Mouse (Mus musculus) limb, embryonic 15.5 days (tissue): ENCODE results near the gene Poc1a. TPM values are rescaled to one million over a fixed set of nuclear protein-coding genes. Genes with fewer than 3 reads are reported as not detected.

Experiments
- ATAC-seq: fragments of 200-750 bp; cut with Nextera tagmentation; 2 replicates; pipeline ENCODE4 v1.8.0; 2017; ENCODE audit warnings: low read depth, moderate TSS enrichment; ENCODE audit not compliant: insufficient number of reproducible peaks, low FRiP score, low TSS enrichment
- H3K27ac ChIP-seq: fragments of 300-500 bp; sonication (generic); 2 replicates; pipeline ENCODE4 v1.5.1; 2015; ENCODE audit warnings: moderate library complexity, mild to moderate bottlenecking, inconsistent platforms
- H3K27me3 ChIP-seq: fragments of 300-500 bp; sonication (generic); 2 replicates; pipeline ENCODE4 v1.6.1; 2015; ENCODE audit warnings: inconsistent platforms
- H3K36me3 ChIP-seq: fragments of 300-500 bp; sonication (generic); 2 replicates; pipeline ENCODE4 v1.6.1; 2015; ENCODE audit warnings: inconsistent platforms
- H3K4me1 ChIP-seq: fragments of 300-500 bp; sonication (generic); 2 replicates; pipeline ENCODE4 v1.6.1; 2015; ENCODE audit warnings: inconsistent platforms
- H3K4me2 ChIP-seq: fragments of 300-500 bp; sonication (generic); 2 replicates; pipeline ENCODE4 v1.6.1; 2015; ENCODE audit warnings: mild to moderate bottlenecking, inconsistent platforms
- H3K4me3 ChIP-seq: fragments of 300-500 bp; sonication (generic); 2 replicates; pipeline ENCODE4 v1.5.1; 2015; ENCODE audit warnings: mild to moderate bottlenecking, inconsistent platforms
- H3K9ac ChIP-seq: fragments of 300-500 bp; sonication (generic); 2 replicates; pipeline ENCODE4 v1.6.1; 2015; ENCODE audit warnings: inconsistent platforms
- H3K9me3 ChIP-seq: fragments of 300-500 bp; sonication (generic); 2 replicates; pipeline ENCODE4 v1.6.1; 2016; ENCODE audit warnings: inconsistent platforms
- WGBS: fragments of 180-500 bp; shearing (Covaris S2); methylation state at CpG from one replicate; pipeline ENCODE4 v1.1.7; 2015; 5-methylcytosine and 5-hydroxymethylcytosine counted together
- polyA plus RNA-seq: library from polyadenylated mRNA; unstranded; fragments of >200 nt; fragmentation: Nextera tagmentation; extraction: Ambion mirVana; gene quantifications from 2 replicates; pipeline ENCODE4 v1.2.1, GENCODE M21; 2015

Poc1a gene
- polyA plus RNA-seq, 1 experiment from 2014 or later = 21.3 TPM

DNA sequence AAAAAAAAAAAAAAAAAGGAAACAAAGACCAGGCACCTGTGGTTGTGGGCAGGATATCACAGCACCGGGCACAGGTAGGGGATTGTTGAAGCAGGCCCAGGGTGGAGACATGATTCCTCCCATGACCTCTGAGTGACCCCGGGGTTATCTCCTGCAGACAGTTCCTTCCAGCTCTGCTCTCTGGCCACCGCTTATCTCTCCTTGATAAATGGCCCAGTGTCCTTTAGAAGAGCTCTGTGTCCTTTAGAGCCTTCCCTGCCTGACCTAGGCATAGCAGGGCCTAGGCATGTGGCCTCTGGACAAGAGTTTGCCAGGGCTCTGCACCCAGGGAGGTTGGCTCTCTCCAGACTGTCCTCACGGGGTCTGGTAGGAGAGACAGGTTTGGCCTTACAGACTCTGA is 116.9 kb downstream of the Poc1a start:
- Histone ChIP-seq H3K27me3 (no peaks in the 10 kb centered on the region), H3K9me3 (no peaks in the 10 kb centered on the region), H3K4me1 (peaks cover 24% of the 10 kb centered on the region), H3K27ac (no peak overlapping the region), H3K4me2 (no peak overlapping the region), H3K36me3 (no peaks in the 10 kb centered on the region), H3K9ac (no peak overlapping the region), H3K4me3 (no peak overlapping the region)
- ATAC-seq = no peak
- WGBS = 72% methylated on average over 4 of the region's 4 CpGs

DNA sequence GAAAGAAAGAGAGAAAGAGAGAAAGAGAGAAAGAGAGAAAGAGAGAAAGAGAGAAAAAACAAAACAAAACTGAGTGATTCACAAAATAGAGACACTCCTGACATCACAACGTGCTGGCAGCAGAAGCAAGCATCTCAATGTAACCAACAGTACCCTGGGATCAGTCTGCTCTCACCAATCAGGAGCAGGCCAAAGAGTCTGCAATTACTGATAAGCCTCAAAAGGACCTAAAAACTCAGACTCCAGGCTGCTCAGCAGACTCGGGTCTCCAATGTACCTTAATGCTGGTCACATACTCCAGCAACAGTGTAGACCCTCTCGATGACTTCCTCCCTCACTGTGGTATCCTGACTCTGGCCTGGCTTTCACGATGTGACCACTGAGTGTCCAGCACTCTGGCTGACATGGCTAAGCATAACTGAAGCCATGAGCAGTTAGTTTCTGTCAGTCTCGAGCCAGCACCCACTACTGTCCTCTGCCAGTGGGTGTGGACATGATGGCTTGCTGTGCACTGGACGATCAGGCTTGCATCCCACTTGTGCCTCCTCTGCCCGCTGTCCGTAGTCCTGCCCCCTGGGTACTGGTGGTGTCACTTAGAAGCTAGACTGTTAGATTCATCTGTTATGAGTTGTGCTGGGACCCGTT is 117.9 kb downstream of the Poc1a start:
- H3K27me3 ChIP-seq = no peaks in the 10 kb centered on the region
- no peaks in the 10 kb centered on the region for H3K36me3 ChIP-seq
- peaks cover 24% of the 10 kb centered on the region for H3K4me1 ChIP-seq
- no peak overlapping the region for H3K4me3 ChIP-seq
- H3K9ac ChIP-seq = no peak overlapping the region
- 73% methylated on average over 9 of the region's 9 CpGs for WGBS
- no peak overlapping the region for H3K4me2 ChIP-seq
- no peaks in the 10 kb centered on the region for H3K9me3 ChIP-seq
- no peak overlapping the region for H3K27ac ChIP-seq
- no peak for ATAC-seq

DNA sequence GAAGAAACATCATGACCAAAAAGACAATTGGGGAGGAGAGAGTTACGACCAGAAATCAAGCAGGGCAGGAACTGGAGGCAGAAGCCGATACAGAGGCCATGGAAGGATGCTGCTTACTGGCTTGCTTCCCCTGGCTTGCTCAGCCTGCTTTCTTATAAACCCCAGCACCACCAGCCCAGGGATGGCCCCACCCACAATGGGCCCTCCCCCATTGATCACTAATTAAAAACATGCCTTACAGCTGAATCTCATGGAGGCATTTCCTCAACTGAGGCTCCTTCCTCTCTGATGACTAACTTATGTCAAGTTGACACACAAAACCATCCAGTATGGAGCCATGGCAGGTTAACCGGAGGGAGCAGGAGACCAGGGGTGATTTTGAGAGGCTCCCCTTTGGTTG is 118.9 kb downstream of the Poc1a start:
- Histone ChIP-seq H3K4me1 (peaks cover 16% of the 10 kb centered on the region), H3K27ac (no peak overlapping the region), H3K36me3 (no peaks in the 10 kb centered on the region), H3K4me3 (no peak overlapping the region), H3K9ac (no peak overlapping the region), H3K4me2 (no peak overlapping the region), H3K9me3 (no peaks in the 10 kb centered on the region), H3K27me3 (no peaks in the 10 kb centered on the region)
- 57% methylated on average over 3 of the region's 3 CpGs for WGBS
- no peak for ATAC-seq

Other genes with a start within 250 kb of the Poc1a start
- gene Col6a4, start 184.3 kb upstream of the Poc1a start, polyA plus RNA-seq = 0.26 and 0.47 TPM in 2 replicates
- gene Glyctk, start 122.9 kb upstream of the Poc1a start, polyA plus RNA-seq = 2.5 TPM in 2 replicates
- 23.5 and 29.2 TPM in 2 replicates for gene Wdr82, start 110.1 kb upstream of the Poc1a start, polyA plus RNA-seq
- gene Ppm1m, start 81.3 kb upstream of the Poc1a start, polyA plus RNA-seq = 48.6 and 52.2 TPM in 2 replicates
- gene Twf2, start 78.0 kb upstream of the Poc1a start, polyA plus RNA-seq = 60.0 and 68.5 TPM in 2 replicates
- 0.07 and 0.12 TPM in 2 replicates for gene Tlr9, start 58.5 kb upstream of the Poc1a start, polyA plus RNA-seq
- 100 and 110 TPM in 2 replicates for gene Alas1, start 32.4 kb upstream of the Poc1a start, polyA plus RNA-seq
- 39.0 and 47.0 TPM in 2 replicates for gene Dusp7, start 87.6 kb downstream of the Poc1a start, polyA plus RNA-seq
- gene Rpl29, start 148.4 kb downstream of the Poc1a start, polyA plus RNA-seq = 786 and 956 TPM in 2 replicates
- 42.2 and 48.6 TPM in 2 replicates for gene Acy1, start 157.3 kb downstream of the Poc1a start, polyA plus RNA-seq
- 38.9 and 40.8 TPM in 2 replicates for gene Abhd14b, start 166.4 kb downstream of the Poc1a start, polyA plus RNA-seq
- 75.0 TPM in 2 replicates for gene Abhd14a, start 166.6 kb downstream of the Poc1a start, polyA plus RNA-seq
- 83.2 and 91.4 TPM in 2 replicates for gene Pcbp4, start 172.2 kb downstream of the Poc1a start, polyA plus RNA-seq
- 0.37 and 0.55 TPM in 2 replicates for gene Gpr62, start 184.9 kb downstream of the Poc1a start, polyA plus RNA-seq
- gene Rrp9, start 194.9 kb downstream of the Poc1a start, polyA plus RNA-seq = 39.9 and 40.2 TPM in 2 replicates
- 6.1 and 8.5 TPM in 2 replicates for gene Parp3, start 195.9 kb downstream of the Poc1a start, polyA plus RNA-seq
- gene Iqcf1, start 218.9 kb downstream of the Poc1a start, polyA plus RNA-seq = not detected in 2 replicates
- gene Iqcf5, start 233.5 kb downstream of the Poc1a start, polyA plus RNA-seq = not detected in 2 replicates